Mouse (Mus musculus) ES-E14 (cell line): ENCODE measurements around the gene Gria4.

Experiments
- CHD2 ChIP-seq: IDR thresholded peaks from 2 replicates; pipeline ENCODE4 v1.6.1; 2014; ENCODE audit warnings: mild to moderate bottlenecking, low read depth, low read length, inconsistent platforms
- HCFC1 ChIP-seq: IDR thresholded peaks from 2 replicates; pipeline ENCODE4 v1.6.1; 2012; ENCODE audit warnings: low read length, inconsistent platforms, borderline replicate concordance; ENCODE audit not compliant: insufficient read depth

DNA sequence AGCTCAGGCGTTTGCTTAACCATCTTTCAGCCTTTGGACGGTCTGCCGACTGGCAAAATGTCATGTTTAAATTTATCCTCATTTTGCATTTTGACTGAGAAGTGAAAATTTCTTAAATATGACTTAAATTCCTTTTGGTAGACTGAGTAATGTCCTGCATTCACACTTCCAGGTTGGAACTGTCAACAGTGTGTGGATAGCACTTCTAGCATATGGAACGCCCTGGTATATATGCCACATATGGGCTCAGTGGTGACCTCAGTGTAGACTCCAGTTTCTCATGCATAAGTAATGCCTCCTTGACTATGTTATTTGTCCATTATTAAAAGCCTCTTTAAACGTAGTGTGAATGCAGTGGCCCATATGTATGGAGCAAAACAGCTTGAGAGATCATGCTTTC is 222.4 kb downstream of the Gria4 start:
- TF ChIP-seq HCFC1 (no peak), CHD2 (no peak)
